Mouse (Mus musculus) layer of hippocampus, adult 18-20 months (tissue): ENCODE measurements around the gene Prmt3. TPM values are rescaled to one million over a fixed set of nuclear protein-coding genes. Genes with fewer than 3 reads are reported as not detected.

ENCODE experiments used
- DNase-seq, 2 experiments: peaks; one replicate each; pipeline ENCODE4 v3.0.0; 2022; ENCODE audit warnings: low spot score in 2 of 2
- total RNA-seq, 2 experiments: library from RNA; stranded (reverse); gene quantifications; 2 replicates each; pipeline ENCODE4 v1.2.3; 2021

Gene Prmt3
- total RNA-seq, 2 experiments from 2014 or later, result 31.9 to 34.7 TPM

GRCm38 (mm10) chr7:49853342-49854181, 75.4 kb downstream of the Prmt3 start:
- no peak for DNase-seq

DNA sequence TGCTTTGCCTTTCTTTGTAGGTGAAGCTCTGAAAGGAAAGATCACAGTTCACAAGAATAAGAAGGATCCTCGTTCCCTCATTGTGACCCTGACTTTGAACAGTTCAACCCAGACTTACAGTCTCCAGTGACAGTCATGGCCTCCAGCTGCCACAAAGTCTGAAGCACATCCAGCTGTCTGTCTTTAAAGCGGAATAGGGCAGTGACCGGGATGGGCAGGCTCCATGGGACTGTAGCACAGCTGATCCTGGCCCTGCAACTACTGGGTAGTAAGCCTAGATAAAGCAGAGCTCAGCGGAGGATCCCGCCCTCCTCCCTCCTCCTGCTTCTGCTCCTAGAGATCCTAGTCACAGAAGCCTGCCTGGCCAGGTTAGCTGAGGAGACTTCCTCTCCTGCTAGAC, 79.2 kb downstream of the Prmt3 start:
- DNase-seq, result no peak

DNA sequence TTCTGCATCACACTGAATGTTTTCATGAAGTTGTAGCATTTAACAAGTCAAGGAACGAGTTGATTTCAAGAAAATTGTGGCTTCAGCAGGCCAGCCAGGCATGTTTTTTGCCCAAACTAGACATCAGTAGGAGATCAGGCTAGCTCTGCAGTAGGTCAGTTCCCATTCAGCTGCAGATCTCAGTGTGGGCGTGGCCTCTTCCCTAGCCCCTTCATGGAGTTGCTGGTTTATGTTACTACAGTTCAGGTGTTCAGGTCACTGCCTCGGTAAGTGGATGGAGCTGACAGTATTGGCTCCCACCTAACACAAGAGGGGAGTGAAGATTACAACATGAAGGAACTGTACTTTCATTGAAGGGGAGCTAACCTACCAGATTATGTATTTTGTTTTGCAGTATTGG, 80.1 kb downstream of the Prmt3 start:
- no peak for DNase-seq

GRCm38 (mm10) chr7:49859820-49860219, 81.7 kb downstream of the Prmt3 start:
- no peak for DNase-seq

GRCm38 (mm10) chr7:49861196-49861595, 83.0 kb downstream of the Prmt3 start:
- DNase-seq, result no peak

GRCm38 (mm10) chr7:49863753-49864152, 85.6 kb downstream of the Prmt3 start:
- DNase-seq, result no peak

DNA sequence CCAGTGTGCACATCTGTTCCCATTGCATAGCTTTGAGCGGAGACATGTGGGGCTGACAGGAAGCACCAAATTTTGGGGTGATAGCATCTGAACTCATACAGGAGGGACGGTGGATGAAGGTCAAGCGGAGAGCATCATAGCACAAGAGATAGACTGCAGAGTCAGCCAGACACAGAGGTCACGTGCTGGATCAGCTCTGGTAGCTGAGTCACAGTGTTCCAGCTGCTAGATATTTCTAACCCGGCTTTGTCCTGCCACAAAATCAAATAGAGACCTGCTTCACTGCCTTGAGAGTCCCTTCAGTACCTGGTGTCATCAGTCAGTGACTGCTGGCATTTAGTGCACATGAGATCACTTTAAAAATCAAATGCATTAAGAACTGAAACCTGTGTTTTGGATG, 91.5 kb downstream of the Prmt3 start:
- DNase-seq, result no peak

DNA sequence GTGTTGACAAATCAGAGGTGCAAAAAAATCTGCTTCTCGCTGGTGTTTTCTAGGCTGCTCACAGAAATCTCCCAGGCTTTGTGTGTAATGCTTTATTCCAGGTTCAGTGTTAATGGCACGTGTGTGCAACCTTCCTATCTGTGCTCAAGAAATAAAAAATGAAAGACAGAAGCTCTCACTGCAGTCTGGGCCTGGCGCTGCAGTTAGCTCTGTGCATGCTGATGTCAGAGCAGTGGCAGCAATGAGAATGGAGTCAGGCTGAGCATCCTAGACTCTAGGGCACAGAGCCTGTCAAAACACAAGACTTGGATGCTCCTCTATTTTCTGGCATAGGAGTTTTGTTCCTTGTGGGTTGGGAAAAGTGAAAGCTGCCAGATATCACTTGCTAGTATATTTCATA, 92.1 kb downstream of the Prmt3 start:
- peak in 1 of 2 experiments; percentile 11 for DNase-seq

DNA sequence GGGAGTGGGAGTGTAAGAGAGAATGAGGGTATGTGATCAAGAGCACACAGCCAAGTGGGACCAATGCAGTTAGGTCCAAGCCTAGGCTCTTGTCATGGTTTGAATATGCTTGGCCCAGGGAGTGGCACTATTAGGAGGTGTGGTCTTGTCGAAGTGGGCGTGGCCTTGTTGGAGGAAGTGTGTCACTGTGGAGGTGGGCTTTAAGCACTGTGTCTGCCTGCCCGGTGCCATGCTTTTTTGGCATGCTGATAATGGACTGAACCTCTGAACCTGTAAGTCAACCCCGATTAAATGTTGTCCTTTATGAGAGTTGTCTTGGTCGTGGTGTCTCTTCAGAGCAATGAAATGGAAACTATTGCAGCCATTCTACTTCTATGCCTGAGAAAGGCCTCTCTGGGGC, 99.2 kb downstream of the Prmt3 start:
- DNase-seq, result no peak

DNA sequence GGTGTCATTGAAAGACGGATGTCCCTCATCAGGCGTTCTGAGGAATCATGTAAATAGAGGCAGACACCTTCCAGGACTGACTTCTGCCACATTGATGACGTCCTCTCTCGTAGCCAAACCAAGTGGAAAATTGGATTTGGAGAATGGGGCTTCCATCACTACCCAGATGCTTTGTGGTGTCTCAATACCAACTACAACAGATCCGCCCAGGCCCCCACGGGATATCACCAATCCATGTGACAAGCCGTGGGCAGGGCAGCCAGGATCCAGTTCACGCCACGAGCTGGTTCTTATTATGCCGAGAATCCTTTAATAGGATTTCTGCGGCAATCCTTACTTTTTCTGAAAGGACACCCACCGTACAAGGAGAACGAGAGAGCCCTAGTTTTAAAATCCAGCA, 100.9 kb downstream of the Prmt3 start:
- DNase-seq, result no peak

- DNase-seq, result no peak
These were observed 102.0 kb downstream of the Prmt3 start for GRCm38 (mm10) chr7:49879998-49880707.

DNA sequence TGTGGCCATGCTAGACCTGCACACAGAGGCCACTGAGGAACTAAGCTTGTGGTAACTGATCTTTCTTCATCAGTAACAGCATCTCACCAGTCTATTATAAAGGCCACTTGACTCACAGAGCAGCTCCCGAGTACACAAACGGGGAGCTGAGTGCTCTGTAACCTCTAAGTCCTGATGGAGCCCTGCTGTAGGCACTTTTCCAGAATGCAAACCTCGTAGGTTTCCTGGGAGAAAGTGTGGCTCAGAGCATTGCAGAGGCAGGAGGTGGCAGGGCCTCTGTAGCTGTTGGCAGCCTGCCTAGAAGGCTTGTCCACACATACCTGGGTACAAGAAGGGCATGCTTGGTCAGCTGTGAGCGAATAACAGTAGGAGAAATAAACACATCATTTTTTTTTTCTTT, 104.1 kb downstream of the Prmt3 start:
- DNase-seq, result no peak

- no peak for DNase-seq
These were observed 104.7 kb downstream of the Prmt3 start for GRCm38 (mm10) chr7:49882694-49883389.

DNA sequence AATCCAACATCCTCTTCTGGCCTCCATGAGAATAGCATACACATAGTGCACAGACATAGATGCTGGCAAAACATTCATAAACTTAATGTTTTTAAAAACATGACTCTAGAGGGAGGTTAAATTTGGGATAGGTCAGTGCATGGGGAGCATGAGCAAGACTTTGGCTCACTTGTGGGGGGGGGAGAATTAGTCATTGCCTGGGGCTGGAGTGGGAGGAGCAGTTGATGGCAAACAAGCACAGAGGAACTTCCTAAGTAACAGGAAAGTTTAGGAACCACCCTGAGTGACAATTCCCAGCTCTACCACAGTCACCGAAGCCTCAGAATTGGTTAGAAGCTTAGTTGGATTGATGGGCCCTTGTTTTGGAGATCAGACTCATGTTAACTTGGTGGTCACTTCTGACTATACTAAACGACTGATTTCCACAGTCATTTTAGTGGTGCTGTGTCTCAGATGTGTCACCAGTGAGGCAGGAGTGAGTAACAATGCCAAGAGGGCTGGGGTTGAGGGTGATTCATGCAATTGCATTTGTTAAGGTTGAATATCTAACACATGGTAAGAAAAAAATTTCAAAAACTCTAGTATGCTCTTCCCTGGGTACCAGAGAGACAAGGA, 109.7 kb downstream of the Prmt3 start:
- no peak for DNase-seq

GRCm38 (mm10) chr7:49894786-49895185, 116.6 kb downstream of the Prmt3 start:
- no peak for DNase-seq

DNA sequence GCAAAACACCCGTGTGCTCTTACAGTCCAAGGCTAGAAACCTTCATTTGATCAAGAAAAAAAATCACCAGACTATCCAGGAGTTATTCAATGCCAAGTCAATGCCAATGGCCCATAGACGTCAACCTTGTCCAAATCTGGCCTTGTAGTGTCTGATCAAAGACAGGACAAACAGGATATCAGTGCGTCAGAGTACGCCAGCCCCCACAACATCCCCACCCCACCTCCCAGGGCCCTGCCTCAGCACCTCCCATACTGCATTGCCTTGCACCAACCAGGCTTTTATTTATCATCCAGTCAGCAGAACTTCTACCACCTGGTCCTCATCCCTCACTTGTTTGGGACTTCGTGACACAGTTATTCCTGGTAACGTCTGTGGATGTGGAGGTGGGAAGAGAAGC, 117.2 kb downstream of the Prmt3 start:
- DNase-seq, result no peak

GRCm38 (mm10) chr7:49902003-49902552, 123.9 kb downstream of the Prmt3 start:
- DNase-seq, result no peak

DNA sequence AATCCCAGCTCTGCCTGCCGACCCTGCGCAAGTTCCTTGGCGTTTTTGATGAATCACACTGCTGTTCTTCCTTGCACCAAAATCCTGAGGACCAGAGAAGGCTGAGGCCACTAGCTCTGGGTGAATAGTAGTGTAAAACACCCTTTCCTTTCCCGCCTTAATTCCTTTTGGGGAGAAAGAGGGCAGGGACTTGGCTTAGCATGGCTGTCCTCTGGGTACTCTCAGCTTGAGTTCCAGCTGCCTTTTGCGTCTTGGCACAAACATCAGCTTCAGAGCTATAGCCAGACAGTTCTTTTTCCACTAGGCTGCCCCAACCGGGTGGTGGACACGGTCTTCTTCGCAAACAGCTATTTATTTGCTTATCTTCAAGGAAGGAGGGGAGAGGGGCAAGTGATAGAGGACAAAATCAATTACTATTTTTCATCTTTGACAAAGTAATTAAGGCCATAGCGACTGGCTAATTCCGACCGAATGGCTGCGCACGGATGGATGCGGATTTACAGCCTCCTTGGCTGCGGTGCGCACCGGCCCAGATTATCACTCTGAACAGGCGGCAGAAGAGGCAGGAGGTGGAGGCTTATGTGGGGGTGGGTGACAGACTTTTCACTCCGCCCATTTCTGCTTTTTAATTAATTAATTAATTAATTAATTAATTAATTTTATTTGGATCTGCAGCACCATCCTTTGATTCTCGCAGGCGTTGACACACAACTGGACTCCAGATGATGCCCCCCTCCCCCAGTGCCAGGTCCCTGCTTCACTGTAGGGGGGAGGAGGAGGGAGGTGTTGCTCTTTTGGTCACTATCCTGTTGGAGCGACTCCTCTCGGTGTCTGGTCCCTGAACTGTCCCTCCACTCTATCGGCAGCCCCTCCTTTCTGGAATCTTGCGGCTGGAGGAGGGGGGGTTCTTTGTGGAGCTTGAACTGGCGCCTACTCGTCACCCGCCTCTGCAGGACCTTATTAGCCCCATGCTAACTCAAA, 129.3 kb downstream of the Prmt3 start:
- no peak for DNase-seq
